ENCODE assay signal across 24 mouse cellular contexts in the genomic region with DNA sequence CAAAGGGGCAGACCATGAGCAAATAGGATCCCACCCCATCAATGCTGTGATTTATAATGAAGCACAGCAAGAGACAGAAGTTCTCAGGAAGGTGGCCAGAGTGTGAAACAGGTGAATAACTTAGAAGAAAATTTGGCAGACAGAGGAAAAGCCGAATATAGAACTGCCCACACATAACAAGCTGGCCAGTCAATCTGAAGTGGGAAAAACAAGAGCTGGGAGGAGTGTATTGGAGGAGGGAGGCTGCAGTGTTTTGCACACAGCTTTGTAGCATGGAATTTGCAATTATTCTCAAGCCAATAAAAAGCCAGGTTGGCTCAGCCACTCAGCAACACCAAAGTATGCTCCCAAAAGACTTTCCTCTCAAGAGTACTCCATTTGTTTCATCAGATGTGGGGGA.
A peak's percentile ranks its signal among the peaks of the same experiment; 100 is the strongest.
DNase-seq lines count a peak whose midpoint lies in the region; ATAC-seq and TF ChIP-seq lines count a peak whose summit lies in the region.
"Had no signal": no experiment of that assay in that cellular context is flagged by ENCODE, and none has a peak within 500 bp of the region (broad histone marks: within the 10 kb centered on the region; RNA-seq: fewer than 3 reads in every experiment).

No protein-coding gene starts in this region.

- WGBS in hindbrain, embryonic 13.5 days: 72% methylated on average over 1 of the region's 1 CpGs

- DNase-seq in frontal cortex, postnatal 14 days (ENCODE audit: low spot score in 2 of 2): no peak
- DNase-seq in left cerebral cortex, postnatal 14 days (ENCODE audit: low spot score in 2 of 2): peak; percentile 6 to 23
- DNase-seq in left cerebral cortex, adult 2 months (ENCODE audit: extremely low spot score in 1 of 2, low spot score in 2 of 2): no peak
- DNase-seq in brain, adult 2 months (ENCODE audit: low read depth, low spot score): peak; percentile 68
- DNase-seq: adrenal gland, postnatal 10 days; adrenal gland, postnatal 36 days; B cell, adult 2 months; cerebellum, adult 11-12 months; cerebellum, adult 8-10 months; cerebellum, postnatal 10 days; gastrocnemius, adult 2 months; gastrocnemius, postnatal 14 days had no signal

- H3K9ac ChIP-seq in hindbrain, embryonic 13.5 days: no peak overlapping the region
- H3K9ac ChIP-seq: forebrain, embryonic 13.5 days; hindbrain, embryonic 12.5 days; intestine, embryonic 15.5 days had no signal

- H3K4me1 ChIP-seq in hindbrain, embryonic 13.5 days (replicated peaks): peaks cover 14% of the 10 kb centered on the region
- H3K4me1 ChIP-seq: forebrain, embryonic 10.5 days; intestine, embryonic 15.5 days had no signal

- H3K27ac ChIP-seq in left cerebral cortex, adult 2 months: no peak overlapping the region
- no peak overlapping the region for H3K27ac ChIP-seq in hindbrain, embryonic 13.5 days
- H3K27ac ChIP-seq: forebrain, embryonic 10.5 days; forebrain, embryonic 13.5 days; gastrocnemius, adult 2 months; hindbrain, embryonic 12.5 days; intestine, embryonic 15.5 days had no signal

- H3K4me2 ChIP-seq in hindbrain, embryonic 13.5 days: no peak overlapping the region
- H3K4me2 ChIP-seq: forebrain, embryonic 13.5 days; heart, embryonic 11.5 days; hindbrain, embryonic 12.5 days; intestine, embryonic 15.5 days had no signal

- intact Hi-C loops in left cerebral cortex, postnatal 14 days (cut with DNase I): no loop called here
- intact Hi-C loops in left cerebral cortex, adult 2 months (cut with DNase I): no loop called here

- no peak for TF ChIP-seq CTCF in left cerebral cortex, adult 2 months (IDR thresholded peaks at IDR 0.05)

- H3K4me3 ChIP-seq in left cerebral cortex, adult 2 months: no peak overlapping the region
- H3K4me3 ChIP-seq in hindbrain, embryonic 13.5 days: no peak overlapping the region
- H3K4me3 ChIP-seq: forebrain, embryonic 10.5 days; forebrain, embryonic 13.5 days; gastrocnemius, adult 2 months; hindbrain, embryonic 12.5 days; intestine, embryonic 15.5 days had no signal

- H3K36me3 ChIP-seq in hindbrain, embryonic 13.5 days: no peaks in the 10 kb centered on the region
- H3K36me3 ChIP-seq: forebrain, embryonic 10.5 days; G1E; hindbrain, embryonic 12.5 days; intestine, embryonic 15.5 days had no signal

- H3K27me3 ChIP-seq in hindbrain, embryonic 13.5 days: no peaks in the 10 kb centered on the region
- H3K27me3 ChIP-seq: CH12.LX; forebrain, embryonic 13.5 days; hindbrain, embryonic 12.5 days; intestine, embryonic 15.5 days; Patski had no signal

- peak; percentile 72 for ATAC-seq in frontal cortex, adult (ENCODE audit: low TSS enrichment)
- no peak for ATAC-seq in hindbrain, embryonic 13.5 days (ENCODE audit: low FRiP score)
- ATAC-seq: forebrain, embryonic 13.5 days; forebrain, embryonic 16.5 days; hindbrain, embryonic 16.5 days; intestine, embryonic 15.5 days; Patski had no signal

- H3K9me3 ChIP-seq in hindbrain, embryonic 13.5 days: no peaks in the 10 kb centered on the region
- H3K9me3 ChIP-seq: forebrain, embryonic 10.5 days; forebrain, embryonic 13.5 days; G1E; hindbrain, embryonic 12.5 days; intestine, embryonic 15.5 days had no signal

Comparison
In these comparisons a context has a peak if more than half of its experiments do, and no peak if none do; other contexts are left out.
1. DNase-seq: peak in left cerebral cortex, postnatal 14 days (2 of 2) and brain, adult 2 months (single experiment); none in frontal cortex, postnatal 14 days (0 of 2) and left cerebral cortex, adult 2 months (0 of 2).